Mouse (Mus musculus): Measurements from ENCODE around the gene Tspyl4. TPM values are rescaled to one million over a fixed set of nuclear protein-coding genes. Genes with fewer than 3 reads are reported as not detected.
"Not testable (repeated sequence)": the region's sequence is repeated elsewhere in the genome, so short reads cannot be mapped to it uniquely, and the experiment has no call there.

Tspyl4 gene
- 1 to 10 TPM; 1.3 to 1.7 (median 1.4) TPM for total RNA-seq (2022)

GRCm38 (mm10) chr10:34297299-34297979 lies at the start of gene Tspyl4:
Gene Tspyl4 (plus strand): TSS chr10:34297442.
- DNase-seq (ENCODE audit: low spot score in 2 of 2) = peak; percentile 78 to 83

GRCm38 (mm10) chr10:34247757-34248156 lies 49.5 kb upstream of the Tspyl4 start:
- DNase-seq (ENCODE audit: low spot score in 2 of 2) = no peak

- DNase-seq (ENCODE audit: low spot score in 2 of 2) = no peak
Measured at GRCm38 (mm10) chr10:34249594-34249993, 47.6 kb upstream of the Tspyl4 start.

GRCm38 (mm10) chr10:34252833-34253232 lies 44.4 kb upstream of the Tspyl4 start:
- not testable (repeated sequence) for DNase-seq (ENCODE audit: low spot score in 2 of 2)

- DNase-seq (ENCODE audit: low spot score in 2 of 2) = no peak
Measured at GRCm38 (mm10) chr10:34265106-34265505, 32.1 kb upstream of the Tspyl4 start.

GRCm38 (mm10) chr10:34267312-34268070 lies 29.8 kb upstream of the Tspyl4 start:
- no peak for DNase-seq (ENCODE audit: low spot score in 2 of 2)

GRCm38 (mm10) chr10:34271681-34272080 lies 25.6 kb upstream of the Tspyl4 start:
- no peak for DNase-seq (ENCODE audit: low spot score in 2 of 2)

GRCm38 (mm10) chr10:34280591-34281175 lies 16.6 kb upstream of the Tspyl4 start:
- DNase-seq (ENCODE audit: low spot score in 2 of 2) = no peak

- no peak for DNase-seq (ENCODE audit: low spot score in 2 of 2)
Measured at GRCm38 (mm10) chr10:34281211-34281961, 15.9 kb upstream of the Tspyl4 start.

- DNase-seq (ENCODE audit: low spot score in 2 of 2) = peak; percentile 93 to 95
Measured at GRCm38 (mm10) chr10:34281962-34282388, 15.3 kb upstream of the Tspyl4 start, which contains the start of gene Tspyl1. Gene Tspyl1 (plus strand): TSS chr10:34282190.

GRCm38 (mm10) chr10:34282420-34283238 lies 14.6 kb upstream of the Tspyl4 start:
- peak; percentile 33 to 56 for DNase-seq (ENCODE audit: low spot score in 2 of 2)

GRCm38 (mm10) chr10:34296911-34297298 lies 337 bp upstream of the Tspyl4 start:
- DNase-seq (ENCODE audit: low spot score in 2 of 2) = no peak

GRCm38 (mm10) chr10:34297980-34298753 lies 925 bp downstream of the Tspyl4 start:
- DNase-seq (ENCODE audit: low spot score in 2 of 2) = no peak

- no peak for DNase-seq (ENCODE audit: low spot score in 2 of 2)
Measured at GRCm38 (mm10) chr10:34300368-34300767, 3.1 kb downstream of the Tspyl4 start.

- no peak for DNase-seq (ENCODE audit: low spot score in 2 of 2)
Measured at GRCm38 (mm10) chr10:34307070-34307469, 9.8 kb downstream of the Tspyl4 start.

- no peak for DNase-seq (ENCODE audit: low spot score in 2 of 2)
Measured at GRCm38 (mm10) chr10:34309915-34310685, 12.9 kb downstream of the Tspyl4 start.

GRCm38 (mm10) chr10:34312536-34312935 lies 15.3 kb downstream of the Tspyl4 start:
- DNase-seq (ENCODE audit: low spot score in 2 of 2) = no peak

GRCm38 (mm10) chr10:34316571-34317216 lies 19.5 kb downstream of the Tspyl4 start:
- no peak for DNase-seq (ENCODE audit: low spot score in 2 of 2)

GRCm38 (mm10) chr10:34317217-34317606 lies 20.0 kb downstream of the Tspyl4 start:
- DNase-seq (ENCODE audit: low spot score in 2 of 2) = no peak

All from gastrocnemius, adult 8-10 months (tissue).